Mouse (Mus musculus) liver, embryonic 11.5 days (tissue): Measurements from ENCODE around the gene Cdca4. TPM values are rescaled to one million over a fixed set of nuclear protein-coding genes. Genes with fewer than 3 reads are reported as not detected.
A peak's percentile ranks its signal among the peaks of the same experiment; 100 is the strongest.

Experiments used
- ATAC-seq: fragments of 200-750 bp; cut with Nextera tagmentation; replicated peaks from 2 replicates; pipeline ENCODE4 v1.8.0; 2017; ENCODE audit warnings: moderate number of reproducible peaks, mild to moderate bottlenecking, moderate TSS enrichment, moderate library complexity; ENCODE audit not compliant: low FRiP score
- DNase-seq: peaks from one replicate; pipeline ENCODE4 v3.0.0-alpha.2; 2017; ENCODE audit warnings: low spot score
- H3K27ac ChIP-seq: fragments of 300-500 bp; sonication (generic); 2 replicates; pipeline ENCODE4 v1.5.1; 2014; ENCODE audit warnings: mild to moderate bottlenecking, low read depth, low read length, control low read depth
- H3K27me3 ChIP-seq: fragments of 300-500 bp; sonication (generic); replicated peaks from 2 replicates; pipeline ENCODE4 v1.6.1; 2014; ENCODE audit warnings: low read length, mixed read lengths; ENCODE audit not compliant: control insufficient read depth, insufficient read depth
- H3K36me3 ChIP-seq: fragments of 300-500 bp; sonication (generic); 2 replicates; pipeline ENCODE4 v1.6.1; 2014; ENCODE audit warnings: mild to moderate bottlenecking, low read length, moderate library complexity, mixed read lengths; ENCODE audit not compliant: control insufficient read depth, insufficient read depth
- H3K4me1 ChIP-seq: fragments of 300-500 bp; sonication (generic); replicated peaks from 2 replicates; pipeline ENCODE4 v1.6.1; 2014; ENCODE audit warnings: low read length, mixed read lengths; ENCODE audit not compliant: control insufficient read depth, insufficient read depth
- H3K4me2 ChIP-seq: fragments of 300-500 bp; sonication (generic); 2 replicates; pipeline ENCODE4 v1.6.1; 2014; ENCODE audit warnings: mild to moderate bottlenecking, control low read depth, moderate library complexity
- H3K4me3 ChIP-seq: fragments of 300-500 bp; sonication (generic); 2 replicates; pipeline ENCODE4 v1.5.1; 2014; ENCODE audit warnings: low read depth, low read length, control low read depth
- H3K9ac ChIP-seq: fragments of 300-500 bp; sonication (generic); 2 replicates; pipeline ENCODE4 v1.6.1; 2014; ENCODE audit warnings: low read depth, low read length, control low read depth
- H3K9me3 ChIP-seq: fragments of 300-500 bp; sonication (generic); 2 replicates; pipeline ENCODE4 v1.6.1; 2016; ENCODE audit warnings: low read length, inconsistent platforms, mixed read lengths; ENCODE audit not compliant: control insufficient read depth
- WGBS: fragments of 180-500 bp; shearing (Covaris S2); extraction: QIAGEN DNeasy Blood & Tissue Kit; methylation state at CpG from one replicate; pipeline ENCODE4 v1.1.7; 2014; 5-methylcytosine and 5-hydroxymethylcytosine counted together
- polyA plus RNA-seq: library from polyadenylated mRNA; unstranded; fragments of >200 nt; fragmentation: Nextera tagmentation; extraction: Ambion mirVana; gene quantifications from 2 replicates; pipeline ENCODE4 v1.2.1, GENCODE M21; 2014

Cdca4 gene
- 111 and 125 TPM in 2 replicates for polyA plus RNA-seq

- ATAC-seq (peak; percentile 94), DNase-seq (peak; percentile 99)
- under 1% methylated on average over 72 of the region's 72 CpGs for WGBS
- Histone ChIP-seq H3K9me3 (no peaks in the 10 kb centered on the region), H3K4me2 (peak within 1 kb of the TSS; percentile 95), H3K9ac (peak within 1 kb of the TSS; percentile 99), H3K4me3 (peak within 1 kb of the TSS; percentile 98), H3K27ac (peak within 1 kb of the TSS; percentile 93), H3K36me3 (peaks cover 6% of the 10 kb centered on the region), H3K4me1 (peaks cover 41% of the 10 kb centered on the region), H3K27me3 (no peaks in the 10 kb centered on the region)
Observed at GRCm38 (mm10) chr12:112829244-112829864, at the start of gene Cdca4. Cdca4 (minus strand) TSS chr12:112829423.

- no peak for DNase-seq
- 2% methylated on average over 36 of the region's 37 CpGs for WGBS
Observed at GRCm38 (mm10) chr12:112877607-112878020, 48.4 kb upstream of the Cdca4 start.

GRCm38 (mm10) chr12:112877073-112877576 is 47.9 kb upstream of the Cdca4 start:
- ATAC-seq (no peak), DNase-seq (no peak)
- Histone ChIP-seq H3K4me3 (peak overlapping the region; percentile 35), H3K36me3 (no peaks in the 10 kb centered on the region), H3K9ac (no peak overlapping the region), H3K27ac (no peak overlapping the region), H3K27me3 (peaks cover 74% of the 10 kb centered on the region), H3K4me2 (peak overlapping the region; percentile 62), H3K9me3 (no peaks in the 10 kb centered on the region), H3K4me1 (peaks cover 13% of the 10 kb centered on the region)
- WGBS, result 4% methylated on average over 17 of the region's 17 CpGs

More at GRCm38 (mm10) chr12:112877607-112878020, 48.4 kb upstream of the Cdca4 start:
- Histone ChIP-seq H3K27ac (no peak overlapping the region), H3K36me3 (no peaks in the 10 kb centered on the region), H3K27me3 (peaks cover 70% of the 10 kb centered on the region), H3K4me1 (peaks cover 13% of the 10 kb centered on the region), H3K4me2 (peak overlapping the region; percentile 62), H3K9me3 (no peaks in the 10 kb centered on the region), H3K4me3 (peak overlapping the region; percentile 35), H3K9ac (no peak overlapping the region)
- ATAC-seq, result no peak

- Histone ChIP-seq H3K4me3 (no peak overlapping the region), H3K9ac (no peak overlapping the region)
Observed at GRCm38 (mm10) chr12:112876332-112877072, 47.3 kb upstream of the Cdca4 start.

GRCm38 (mm10) chr12:112875225-112876013 is 46.2 kb upstream of the Cdca4 start:
- 23% methylated on average over 16 of the region's 16 CpGs for WGBS
- DNase-seq (peak; percentile 79), ATAC-seq (peak; percentile 55)
- peaks cover 80% of the 10 kb centered on the region for H3K27me3 ChIP-seq
- no peak overlapping the region for H3K9ac ChIP-seq
- H3K4me1 ChIP-seq, result peaks cover 18% of the 10 kb centered on the region
- H3K36me3 ChIP-seq, result no peaks in the 10 kb centered on the region
- H3K4me3 ChIP-seq, result no peak overlapping the region
- no peak overlapping the region for H3K4me2 ChIP-seq
- no peaks in the 10 kb centered on the region for H3K9me3 ChIP-seq
- no peak overlapping the region for H3K27ac ChIP-seq

More at GRCm38 (mm10) chr12:112876332-112877072, 47.3 kb upstream of the Cdca4 start:
- Histone ChIP-seq H3K4me2 (peak overlapping the region; percentile 62), H3K27ac (no peak overlapping the region), H3K9me3 (no peaks in the 10 kb centered on the region), H3K4me1 (peaks cover 13% of the 10 kb centered on the region), H3K27me3 (peaks cover 74% of the 10 kb centered on the region), H3K36me3 (no peaks in the 10 kb centered on the region)
- ATAC-seq, result 0 out of 2 replicates have a peak, but pooled peaks have one; percentile 7
- DNase-seq, result peak; percentile 51
- WGBS, result 6% methylated on average over 28 of the region's 28 CpGs

- no peaks in the 10 kb centered on the region for H3K36me3 ChIP-seq
- peak overlapping the region; percentile 32 for H3K4me2 ChIP-seq
- no peak overlapping the region for H3K9ac ChIP-seq
- H3K27ac ChIP-seq, result no peak overlapping the region
- no peak overlapping the region for H3K4me3 ChIP-seq
- H3K4me1 ChIP-seq, result peaks cover 25% of the 10 kb centered on the region
- DNase-seq (no peak), ATAC-seq (no peak)
- H3K27me3 ChIP-seq, result peaks cover 74% of the 10 kb centered on the region
- no peaks in the 10 kb centered on the region for H3K9me3 ChIP-seq
- WGBS, result 21% methylated on average over 22 of the region's 22 CpGs
Observed at GRCm38 (mm10) chr12:112874199-112874598, 45.0 kb upstream of the Cdca4 start.

GRCm38 (mm10) chr12:112873452-112874190 is 44.4 kb upstream of the Cdca4 start:
- DNase-seq (peak; percentile 57), ATAC-seq (no peak; the same call in 1 of the 2 replicates)
- H3K36me3 ChIP-seq, result no peaks in the 10 kb centered on the region
- H3K9me3 ChIP-seq, result no peaks in the 10 kb centered on the region
- H3K4me3 ChIP-seq, result no peak overlapping the region
- H3K4me1 ChIP-seq, result peaks cover 25% of the 10 kb centered on the region
- 20% methylated on average over 18 of the region's 18 CpGs for WGBS
- no peak overlapping the region for H3K9ac ChIP-seq
- peaks cover 70% of the 10 kb centered on the region for H3K27me3 ChIP-seq
- H3K27ac ChIP-seq, result no peak overlapping the region
- peak overlapping the region; percentile 32 for H3K4me2 ChIP-seq

- Histone ChIP-seq H3K27ac (no peak overlapping the region), H3K4me2 (no peak overlapping the region), H3K9me3 (no peaks in the 10 kb centered on the region), H3K4me3 (no peak overlapping the region), H3K9ac (no peak overlapping the region), H3K4me1 (peaks cover 25% of the 10 kb centered on the region), H3K36me3 (no peaks in the 10 kb centered on the region), H3K27me3 (peaks cover 67% of the 10 kb centered on the region)
- DNase-seq (no peak), ATAC-seq (no peak)
- 79% methylated on average over 10 of the region's 10 CpGs for WGBS
Observed at GRCm38 (mm10) chr12:112872991-112873390, 43.8 kb upstream of the Cdca4 start.
